Mouse (Mus musculus): ENCODE data around the gene Rhebl1.
A peak's percentile ranks its signal among the peaks of the same experiment; 100 is the strongest.

Rhebl1 gene

DNA sequence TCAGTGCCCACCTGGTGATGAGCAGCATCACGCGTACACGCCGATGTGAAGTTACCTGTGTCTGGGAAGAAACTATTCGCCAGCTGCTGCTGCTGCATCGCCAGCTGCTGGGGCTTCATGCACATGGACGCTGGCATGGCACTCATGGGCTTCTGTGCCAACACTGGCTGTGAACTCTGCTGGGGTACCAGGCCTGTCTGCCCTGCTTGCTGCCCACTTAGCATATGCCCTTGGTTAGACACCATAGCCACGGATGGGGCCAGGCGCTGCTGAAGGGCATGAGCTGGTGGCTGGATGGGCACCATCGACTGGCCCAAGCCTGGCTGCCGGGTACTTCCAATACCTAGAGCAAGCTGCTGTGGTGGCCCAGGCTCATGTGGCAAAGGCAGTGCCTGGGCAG is 45.2 kb downstream of the Rhebl1 start:
- DNase-seq: no peak

GRCm38 (mm10) chr15:98846140-98846539 is 48.2 kb downstream of the Rhebl1 start:
- no peak for DNase-seq

- DNase-seq: no peak
These were observed 49.2 kb downstream of the Rhebl1 start for GRCm38 (mm10) chr15:98845149-98845548.

- no peak for DNase-seq
These were observed 50.6 kb downstream of the Rhebl1 start for GRCm38 (mm10) chr15:98843595-98844223.

GRCm38 (mm10) chr15:98839671-98840585 is 54.4 kb downstream of the Rhebl1 start:
- DNase-seq: no peak

DNA sequence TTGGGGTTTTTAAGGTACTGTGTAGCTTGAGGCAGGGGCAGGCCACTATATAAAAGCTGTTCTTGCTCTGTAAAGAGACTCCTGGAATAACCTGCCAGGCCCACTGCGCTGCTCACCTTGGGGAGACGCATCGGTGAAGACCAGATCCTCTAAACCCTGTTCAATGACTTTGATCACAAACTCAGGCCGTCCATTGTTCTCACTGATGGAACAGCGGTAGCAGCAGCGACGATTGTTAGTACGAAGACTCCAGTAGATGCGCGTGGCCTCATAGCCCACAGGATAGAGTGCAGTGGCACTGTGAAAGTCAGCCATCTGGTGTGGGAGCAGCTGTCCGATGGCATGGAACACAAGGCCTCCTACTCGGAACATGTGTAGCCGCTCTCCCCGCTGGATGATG is 55.2 kb downstream of the Rhebl1 start:
- no peak for DNase-seq

GRCm38 (mm10) chr15:98837743-98838103 is 56.6 kb downstream of the Rhebl1 start:
- DNase-seq: no peak

DNA sequence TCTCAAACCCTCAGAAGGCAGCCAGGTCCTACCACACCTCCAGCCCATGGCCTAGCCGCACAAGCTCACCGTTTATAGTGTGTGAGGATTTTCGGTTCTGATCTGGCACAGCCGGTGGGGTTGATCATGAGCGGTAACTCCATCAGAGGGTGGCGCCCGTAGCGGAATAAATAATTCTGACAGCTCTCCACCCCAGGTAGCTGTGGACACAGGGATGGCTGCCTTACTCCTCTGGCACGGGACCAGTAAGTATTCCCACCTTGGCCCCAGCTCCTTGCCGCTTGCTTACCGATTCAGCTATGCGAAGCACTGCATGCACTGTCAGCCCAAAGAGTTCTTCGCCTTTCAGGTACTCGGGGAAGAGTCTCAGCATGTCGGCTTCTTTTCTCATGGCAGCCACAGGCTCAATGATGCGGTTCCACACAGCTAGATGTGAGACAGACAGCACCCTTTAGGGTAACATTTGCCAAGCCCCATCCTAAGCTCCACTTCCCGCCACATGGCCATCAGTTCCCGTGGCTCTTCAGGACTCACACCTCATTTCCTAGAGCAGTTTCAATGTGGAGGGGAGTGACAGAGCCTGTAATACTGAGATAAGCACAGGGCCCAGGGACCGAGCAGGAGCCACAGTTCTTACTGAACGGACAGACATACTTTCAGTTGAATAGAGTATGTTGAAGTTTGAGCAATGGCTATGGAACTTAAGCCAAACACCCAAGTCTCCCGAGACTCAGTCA is 57.2 kb downstream of the Rhebl1 start:
- DNase-seq: no peak

GRCm38 (mm10) chr15:98835291-98835690 is 59.0 kb downstream of the Rhebl1 start:
- DNase-seq: no peak

GRCm38 (mm10) chr15:98834059-98834458 is 60.3 kb downstream of the Rhebl1 start:
- DNase-seq: no peak

GRCm38 (mm10) chr15:98833281-98833680 is 61.1 kb downstream of the Rhebl1 start:
- no peak for DNase-seq

- DNase-seq: no peak
These were observed 61.9 kb downstream of the Rhebl1 start for GRCm38 (mm10) chr15:98832161-98833058.

DNA sequence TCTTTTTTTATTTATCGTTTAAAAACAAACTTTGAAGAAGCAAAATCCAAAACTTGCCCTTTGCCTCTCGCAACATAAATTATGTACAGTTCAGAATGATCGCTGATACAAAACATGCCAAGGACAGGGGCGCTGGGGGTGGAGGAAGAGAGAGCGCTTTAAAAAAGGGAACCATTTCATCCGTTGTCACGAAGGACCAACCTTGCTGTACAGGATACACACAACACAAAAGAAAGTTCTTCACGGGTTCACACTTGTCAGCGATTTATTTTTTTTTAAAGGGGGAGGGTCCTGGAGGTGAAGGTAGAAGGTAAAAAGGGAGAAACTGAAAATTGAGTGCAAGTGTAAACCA is 62.7 kb downstream of the Rhebl1 start:
- DNase-seq: no peak

- DNase-seq: peak; percentile 95
These were observed 63.3 kb downstream of the Rhebl1 start, which contains the start of gene Prkag1 for GRCm38 (mm10) chr15:98830736-98831683. Gene Prkag1 (minus strand): TSS chr15:98831521.

Measured in kidney, adult 11 months (tissue).